Mouse (Mus musculus) adrenal gland, adult 2 months (tissue): ENCODE measurements around the gene B130006D01Rik. TPM values are rescaled to one million over a fixed set of nuclear protein-coding genes. Genes with fewer than 3 reads are reported as not detected.

Experiments
- DNase-seq: peaks from one replicate; pipeline ENCODE4 v3.0.0; 2021
- long read RNA-seq: library from polyadenylated mRNA; stranded (forward); transcript quantifications from one replicate; pipeline ENCODE4 v2.0.0, GENCODE M21; 2021
- polyA plus RNA-seq: library from polyadenylated mRNA; depleted of rRNA; stranded (reverse); fragments of >200 nt; gene quantifications from 2 replicates; pipeline ENCODE4 v1.2.3, GENCODE M21; 2012; rRNA removed
- total RNA-seq, 2 experiments: library from RNA; stranded (reverse); gene quantifications; 2 replicates each; pipeline ENCODE4 v1.2.3; 2021

B130006D01Rik gene
- total RNA-seq (under 1 TPM; 0.58 to 0.76 TPM), polyA plus RNA-seq (0.07 TPM in 1 of 2 replicates, not detected in the other)
- long read RNA-seq = 0 reads

GRCm38 (mm10) chr11:95723287-95723686 lies at the start of gene B130006D01Rik:
Gene B130006D01Rik, plus strand, starts transcription at chr11:95723587.
- DNase-seq = no peak

GRCm38 (mm10) chr11:95675498-95675897 lies 47.9 kb upstream of the B130006D01Rik start:
- DNase-seq = no peak

DNA sequence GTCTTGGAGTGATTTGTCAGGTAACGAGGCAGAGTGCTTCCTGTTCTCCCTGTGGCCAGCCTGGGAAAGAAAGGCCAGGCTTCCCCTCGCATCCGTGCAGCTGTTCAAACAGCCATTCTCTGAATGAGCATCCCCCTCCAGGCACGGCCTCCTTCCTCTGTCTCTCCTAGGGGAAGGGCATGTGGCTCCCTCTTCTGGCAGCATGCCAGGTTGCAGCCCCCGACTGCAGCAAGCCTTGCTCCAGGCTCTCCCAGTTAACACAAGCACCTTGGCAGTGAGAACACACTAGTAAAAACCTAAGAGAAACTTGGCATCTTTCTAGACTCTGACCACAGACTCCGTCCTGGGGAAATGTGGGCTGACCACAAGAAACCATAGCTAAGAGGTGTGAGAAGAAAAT lies 47.1 kb upstream of the B130006D01Rik start:
- no peak for DNase-seq

GRCm38 (mm10) chr11:95677925-95678701 lies 45.3 kb upstream of the B130006D01Rik start:
- DNase-seq = no peak

GRCm38 (mm10) chr11:95681995-95682601 lies 41.3 kb upstream of the B130006D01Rik start:
- DNase-seq = no peak

GRCm38 (mm10) chr11:95682946-95683345 lies 40.4 kb upstream of the B130006D01Rik start:
- DNase-seq = no peak

GRCm38 (mm10) chr11:95686031-95686430 lies 37.4 kb upstream of the B130006D01Rik start:
- peak; percentile 77 for DNase-seq

DNA sequence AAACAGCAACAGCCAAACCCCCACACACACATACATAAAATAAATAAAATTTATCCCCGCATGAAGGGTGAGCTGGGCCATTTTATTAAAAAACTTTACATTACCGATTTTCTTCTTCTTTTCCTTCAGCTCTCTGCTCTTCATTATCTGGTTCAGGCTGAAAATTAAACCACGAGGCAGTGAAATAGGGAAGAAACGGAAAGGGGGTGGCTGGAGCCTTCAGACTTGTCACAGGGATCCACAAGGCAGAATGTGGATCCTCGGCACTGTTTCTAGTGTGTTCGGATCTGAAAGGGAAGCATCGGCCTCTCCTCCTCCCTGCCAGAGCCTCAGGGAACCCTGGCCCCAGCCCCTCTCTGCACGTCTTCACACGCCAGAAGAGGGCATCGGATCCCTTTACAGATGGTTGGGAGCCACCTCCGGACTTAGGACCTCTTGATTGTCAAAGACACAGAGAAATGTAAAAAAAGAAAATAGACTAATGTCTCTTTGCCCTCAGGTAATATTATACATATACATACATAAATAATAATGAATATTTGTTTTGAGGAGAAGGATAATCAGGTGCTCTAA lies 36.2 kb upstream of the B130006D01Rik start:
- DNase-seq = no peak

DNA sequence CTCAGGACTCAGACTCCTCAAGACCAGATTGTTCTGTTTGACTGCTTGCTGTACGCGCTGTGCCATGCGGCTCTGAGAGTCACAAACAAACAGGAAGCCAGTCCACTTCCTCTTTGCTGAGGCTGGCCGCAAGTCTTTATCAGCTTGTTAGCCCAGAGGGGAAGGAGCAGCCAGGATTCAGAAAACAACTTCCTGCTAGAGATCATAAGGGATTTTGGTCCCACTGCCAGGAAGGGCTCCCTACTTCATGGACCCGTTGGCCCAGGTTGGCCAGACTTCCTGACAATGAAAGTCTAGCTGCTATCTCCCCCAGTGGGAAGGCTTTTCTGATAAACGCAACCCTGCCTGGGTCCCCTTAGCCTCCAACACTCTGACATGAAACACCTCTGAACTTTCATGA lies 34.9 kb upstream of the B130006D01Rik start:
- peak; percentile 36 for DNase-seq

DNA sequence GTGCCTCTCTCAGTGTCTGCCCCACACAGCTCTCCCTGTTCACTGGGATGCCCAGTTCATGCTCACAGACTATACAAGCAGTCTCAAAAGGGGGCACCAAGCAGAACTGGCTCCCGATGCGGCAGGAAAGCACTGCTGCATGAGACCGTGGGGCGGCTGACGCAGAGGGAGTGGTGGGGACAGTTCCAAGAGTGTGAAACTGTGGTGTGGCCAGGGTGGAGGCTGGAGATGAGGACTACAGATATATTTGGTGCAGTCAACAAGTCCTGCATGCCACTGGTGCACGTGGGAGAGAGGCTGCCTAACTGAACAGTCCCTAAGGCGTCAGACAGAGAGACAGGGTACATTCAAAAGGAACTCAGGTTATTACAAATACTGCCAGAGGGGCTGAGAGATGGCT lies 34.4 kb upstream of the B130006D01Rik start:
- DNase-seq = no peak

DNA sequence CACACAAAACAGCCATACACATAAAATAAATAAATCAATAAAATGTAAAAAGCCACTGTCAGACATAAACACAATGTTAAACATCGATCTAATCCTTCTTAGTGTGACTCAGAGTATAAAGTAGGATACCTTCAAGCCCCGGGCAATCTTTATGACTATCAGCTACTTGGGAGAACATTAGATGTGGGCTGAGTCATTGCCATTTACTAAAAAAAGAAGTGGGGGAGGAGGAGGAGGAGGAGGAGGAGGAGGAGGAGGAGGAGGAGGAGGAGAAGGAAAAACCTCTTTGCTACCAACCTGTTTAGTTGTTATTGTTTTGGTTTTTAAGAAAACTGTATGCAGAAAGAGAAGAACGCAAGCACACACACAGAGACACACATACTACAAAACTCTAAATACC lies 33.8 kb upstream of the B130006D01Rik start:
- no peak for DNase-seq

GRCm38 (mm10) chr11:95698541-95698940 lies 24.8 kb upstream of the B130006D01Rik start:
- no peak for DNase-seq

- DNase-seq = no peak
Observed at GRCm38 (mm10) chr11:95700778-95701739, 22.3 kb upstream of the B130006D01Rik start.

DNA sequence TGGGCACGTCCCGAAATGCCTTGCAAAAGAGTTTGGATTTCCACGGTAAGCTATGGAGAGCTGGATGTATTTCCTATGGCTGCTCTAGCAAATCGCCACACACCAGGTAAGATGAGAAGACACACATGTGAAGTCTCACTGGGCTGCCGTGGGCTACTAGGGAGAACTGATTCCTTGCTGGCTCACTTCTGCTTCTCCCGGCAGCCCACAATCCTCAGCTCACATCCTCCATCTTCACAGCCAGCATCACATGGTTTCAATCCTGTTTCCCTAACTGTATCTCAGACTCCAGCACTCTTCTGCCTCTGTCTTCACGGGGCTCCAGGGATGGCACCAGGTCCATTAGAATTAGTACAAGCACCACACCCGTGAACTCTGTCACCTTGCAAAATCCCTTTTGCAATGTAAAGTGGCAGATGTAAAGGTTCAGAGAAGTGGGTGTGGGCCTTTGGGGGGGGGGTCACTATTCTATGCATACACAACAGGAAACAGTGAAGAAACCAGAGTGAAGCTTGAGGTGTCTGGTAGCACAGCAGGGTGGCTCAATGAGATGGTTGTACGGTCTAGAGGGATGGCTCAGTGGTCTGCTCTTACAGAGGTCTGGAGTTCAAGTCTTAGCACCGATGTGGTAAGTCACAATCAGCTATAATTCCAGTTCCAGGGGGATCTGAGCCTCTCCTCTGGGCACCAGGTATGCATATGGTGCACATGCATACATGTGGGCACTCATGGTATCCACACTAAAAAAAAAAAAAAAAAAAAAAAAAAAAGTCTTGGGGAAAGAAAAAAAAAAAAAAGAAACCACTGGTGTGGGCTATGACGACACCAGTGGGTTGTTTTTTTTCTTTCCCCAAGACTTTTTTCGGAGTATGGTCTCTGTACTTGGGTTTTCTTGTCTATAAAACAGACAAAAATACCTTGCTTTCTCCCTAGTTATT lies 19.1 kb upstream of the B130006D01Rik start:
- no peak for DNase-seq

DNA sequence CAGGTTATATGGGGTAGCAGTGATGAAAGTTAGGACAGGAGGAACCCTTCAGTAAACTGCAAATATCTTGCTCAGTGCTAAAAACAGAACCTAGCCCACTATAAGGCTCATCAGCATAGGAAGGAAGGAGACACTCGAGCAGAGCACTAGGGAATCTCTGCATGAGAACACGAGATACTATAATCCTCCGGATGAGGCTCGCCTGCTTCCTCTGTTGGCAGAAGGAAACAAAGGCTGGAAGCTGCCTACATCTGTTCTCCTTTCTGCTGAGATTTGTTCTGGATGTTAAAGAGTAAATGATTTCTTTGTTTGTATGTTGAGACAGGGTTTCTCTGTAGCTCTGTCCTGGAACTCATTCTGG lies 18.4 kb upstream of the B130006D01Rik start:
- no peak for DNase-seq

DNA sequence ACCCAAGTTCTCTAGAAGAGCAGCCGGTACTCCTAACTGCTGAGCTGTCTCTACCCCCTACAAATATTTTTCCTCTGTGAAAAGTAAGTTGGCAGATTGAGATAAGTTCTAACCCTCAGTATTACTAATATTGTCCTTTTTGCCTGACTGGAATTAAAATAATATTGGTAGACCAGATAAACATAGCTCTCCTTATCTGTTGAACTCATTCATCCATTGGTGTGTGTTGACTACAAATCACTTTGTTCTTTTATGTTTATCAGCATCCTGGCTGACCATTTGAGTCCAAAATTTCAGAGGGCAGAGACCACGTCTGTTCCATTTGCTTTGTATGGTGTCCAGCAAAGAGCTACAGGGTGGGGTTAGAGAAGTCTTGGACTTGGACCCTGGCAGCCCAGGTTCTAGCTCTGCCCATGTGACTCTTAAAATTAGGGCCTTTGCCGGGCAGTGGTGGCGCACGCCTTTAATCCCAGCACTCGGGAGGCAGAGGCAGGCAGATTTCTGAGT lies 13.8 kb upstream of the B130006D01Rik start:
- DNase-seq = no peak

- DNase-seq = no peak
Observed at GRCm38 (mm10) chr11:95710478-95710877, 12.9 kb upstream of the B130006D01Rik start.

GRCm38 (mm10) chr11:95712085-95712562 lies 11.3 kb upstream of the B130006D01Rik start:
- peak; percentile 71 for DNase-seq

DNA sequence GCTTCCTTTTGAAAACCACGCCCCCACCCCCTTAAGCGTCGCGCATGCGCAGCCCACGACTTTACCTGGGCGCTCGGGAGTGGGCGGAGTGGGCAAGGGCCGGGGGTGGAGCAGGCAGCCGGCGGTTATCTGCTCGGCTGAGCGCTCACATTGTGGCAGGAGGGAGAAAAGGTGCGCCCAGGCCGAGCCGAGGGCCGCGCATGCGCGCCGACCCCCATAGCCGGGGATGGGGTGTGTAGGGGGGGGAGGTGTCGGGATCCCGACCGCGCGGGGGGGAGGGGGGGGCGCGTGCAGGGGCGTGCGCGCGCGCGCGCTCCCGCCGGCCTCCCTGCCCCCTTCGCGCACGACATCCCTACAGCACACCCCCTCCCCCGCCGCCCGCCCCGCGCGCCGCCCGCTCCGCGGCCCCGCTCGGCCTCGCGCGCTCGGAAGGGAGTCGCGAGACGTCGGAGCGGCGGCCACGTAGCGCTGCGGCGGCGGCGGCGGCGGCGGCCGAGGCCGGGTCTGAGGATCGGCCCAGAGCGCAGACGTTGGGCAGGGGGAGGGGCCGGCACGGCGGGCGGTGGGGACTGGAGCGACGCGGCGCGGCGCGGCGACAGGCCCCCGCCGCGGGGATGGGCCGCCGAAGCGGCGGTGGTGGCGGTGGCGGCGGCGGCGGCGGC lies 10.7 kb upstream of the B130006D01Rik start, which contains the start of gene Zfp652:
Zfp652 (plus strand) TSS at position 111 of the 662 bp plus-strand sequence.
- peak; percentile 92 for DNase-seq
